Mouse (Mus musculus): ENCODE measurements around the gene Arl6ip1.

GRCm38 (mm10) chr7:118117539-118118210 is 11.8 kb downstream of the Arl6ip1 start:
- no peak for TF ChIP-seq CTCF (IDR thresholded peaks at IDR 0.05; ENCODE audit: extremely low read depth, insufficient read depth, insufficient read length, insufficient replicate concordance)
- no peak for TF ChIP-seq POLR2A (IDR thresholded peaks at IDR 0.05; ENCODE audit: low read depth, low read length)
